Mouse (Mus musculus) Patski (cell line): ENCODE data around the gene Ngly1. TPM values are rescaled to one million over a fixed set of nuclear protein-coding genes. Genes with fewer than 3 reads are reported as not detected.

Source experiments
- ATAC-seq: fragments of 100-300 bp; one replicate; pipeline ENCODE4 v1.8.0; 2021
- CTCF ChIA-PET: fragments of 350-600 bp; sonication (Branson Sonifier 250); formaldehyde crosslinking; loops from one replicate; lab custom pipeline; 2022; ENCODE audit warnings: inconsistent platforms; lab: Charles Lee
- POLR2A ChIA-PET: fragments of 350-600 bp; sonication (Branson Sonifier 250); formaldehyde crosslinking; loops from one replicate; lab custom pipeline; 2022; ENCODE audit warnings: antibody characterized with exemption, inconsistent platforms; lab: Charles Lee
- DNase-seq: peaks from one replicate; pipeline ENCODE4 v3.0.0-alpha.2; 2011; ENCODE audit warnings: low read depth, low spot score
- H3K27me3 ChIP-seq: fragments of 371-371 bp; one replicate; pipeline ENCODE4 v1.5.1; 2021
- CTCF ChIP-seq: fragments of 100-300 bp; IDR thresholded peaks from one replicate; pipeline ENCODE4 v1.5.1; 2021
- in situ Hi-C: fragments of 300-500 bp; cut with MboI; formaldehyde crosslinking; loops from 3 replicates; pipeline ENCODE4 v1.11.1; 2018; ENCODE audit warnings: low pct_unique_long_range_greater_than_20kb, mixed read lengths
- polyA plus RNA-seq: library from polyadenylated mRNA; unstranded; gene quantifications from one replicate; pipeline ENCODE4 v1.2.3, GENCODE M21; 2021

Ngly1 gene
- polyA plus RNA-seq, 1 experiment from 2014 or later: 29.6 TPM

DNA sequence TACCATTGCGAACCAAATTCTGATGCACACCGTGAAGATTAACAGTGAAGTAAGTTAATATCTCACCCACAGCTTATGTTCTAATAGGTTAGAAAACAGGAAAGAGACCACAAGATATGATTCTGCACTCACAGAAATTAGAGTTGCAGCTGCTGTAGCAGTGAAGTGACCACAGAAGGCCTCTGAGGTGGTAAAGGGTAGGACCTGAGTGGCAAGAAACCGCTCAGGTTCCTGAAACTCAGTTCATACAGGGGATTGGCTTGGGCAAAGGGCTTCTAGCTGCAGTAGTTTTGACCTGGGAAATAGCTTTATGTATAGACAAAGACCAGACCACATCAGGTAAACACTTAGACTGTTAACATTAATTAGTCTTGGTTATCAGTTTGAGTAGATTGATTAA, 6.7 kb downstream of the Ngly1 start:
- in situ Hi-C loops: loop anchor here (25.0 kb wide), 1 partner anchor 1957 kb away; no protein-coding TSS in a partner anchor
- ChIA-PET CTCF (interaction anchor here (1.0 to 1.2 kb wide), 2 partner anchors 9 to 13 kb away, joined by 3 to 4 read pairs; no protein-coding TSS in a partner anchor), POLR2A (no interaction called here)
- H3K27me3 ChIP-seq: no peaks in the 10 kb centered on the region
- ATAC-seq: no peak
- no peak for TF ChIP-seq CTCF
- DNase-seq: no peak

DNA sequence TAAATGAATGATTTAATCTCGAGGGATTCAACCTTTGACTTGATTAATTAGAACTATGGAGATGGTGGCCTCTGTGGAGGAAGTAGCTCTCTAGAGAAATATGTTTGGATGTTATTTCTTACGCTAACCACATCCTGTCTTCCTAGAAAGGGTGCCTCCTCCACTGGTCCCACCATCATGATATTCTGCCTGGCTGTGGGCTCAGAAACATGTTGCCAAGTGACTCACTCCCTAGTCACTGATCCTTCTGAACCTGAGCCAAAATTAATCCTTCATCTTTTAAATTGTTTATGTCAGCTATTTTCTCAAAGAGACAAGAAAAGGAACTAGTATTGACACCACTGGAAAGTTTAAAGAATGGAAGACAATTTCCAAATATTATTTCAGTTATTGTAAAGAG, 7.1 kb downstream of the Ngly1 start:
- ChIA-PET POLR2A (no interaction called here), CTCF (interaction anchor here (1.0 to 1.2 kb wide), 2 partner anchors 8 to 13 kb away, joined by 3 to 4 read pairs; no protein-coding TSS in a partner anchor)
- no peaks in the 10 kb centered on the region for H3K27me3 ChIP-seq
- no peak for ATAC-seq
- DNase-seq: no peak
- TF ChIP-seq CTCF: no peak
- in situ Hi-C loops: loop anchor here (25.0 kb wide), 1 partner anchor 1956 kb away; no protein-coding TSS in a partner anchor

DNA sequence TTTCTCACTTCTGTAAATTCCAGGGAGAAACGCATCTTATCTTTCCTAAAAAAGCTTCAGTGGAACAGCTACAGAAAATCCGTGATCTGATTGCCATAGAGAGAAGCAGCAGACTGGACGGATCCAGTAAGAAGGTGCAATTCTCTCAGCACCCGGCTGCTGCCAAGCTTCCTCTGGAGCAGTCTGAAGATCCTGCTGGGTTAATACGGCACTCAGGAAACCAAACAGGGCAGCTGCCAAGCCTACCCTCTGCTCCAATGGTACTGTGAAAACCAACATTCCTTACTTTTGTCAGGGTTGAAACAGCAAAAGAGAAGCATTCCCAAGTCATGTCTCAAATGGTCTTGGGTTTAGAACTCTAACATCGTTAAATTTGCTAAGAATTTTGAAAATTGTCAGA, 11.5 kb downstream of the Ngly1 start:
- ChIA-PET POLR2A (no interaction called here), CTCF (interaction anchor here (1.1 to 1.3 kb wide), 2 partner anchors 13 to 20 kb away, joined by 3 read pairs; no protein-coding TSS in a partner anchor)
- in situ Hi-C loops: loop anchor here (25.0 kb wide), 1 partner anchor 1952 kb away; no protein-coding TSS in a partner anchor
- TF ChIP-seq CTCF: no peak
- no peaks in the 10 kb centered on the region for H3K27me3 ChIP-seq
- ATAC-seq (no peak), DNase-seq (no peak)

DNA sequence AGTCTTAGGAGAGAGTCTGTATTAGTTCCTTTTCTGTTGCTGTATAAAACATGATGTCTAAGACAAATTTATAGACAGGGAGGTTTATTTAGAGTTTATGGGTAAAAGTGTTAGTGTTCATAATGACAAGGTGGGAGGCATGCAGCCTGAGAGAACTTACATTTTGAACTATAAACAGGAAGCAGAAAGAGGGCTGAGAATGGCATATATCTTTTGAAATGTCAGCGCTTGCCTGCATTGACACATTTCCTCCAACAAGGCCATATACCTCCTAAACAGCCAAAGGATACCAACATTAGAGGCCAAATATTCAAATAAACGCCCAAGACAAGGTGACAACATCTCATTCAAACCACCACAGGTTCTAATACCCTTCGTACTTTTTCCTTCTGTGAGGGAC, 12.8 kb downstream of the Ngly1 start:
- no peaks in the 10 kb centered on the region for H3K27me3 ChIP-seq
- ChIA-PET CTCF (interaction anchor here (2.0 kb wide), 1 partner anchor 10 kb away, joined by 4 read pairs; no protein-coding TSS in a partner anchor), POLR2A (no interaction called here)
- in situ Hi-C loops: loop anchor here (25.0 kb wide), 1 partner anchor 1950 kb away; no protein-coding TSS in a partner anchor
- TF ChIP-seq CTCF: no peak
- no peak for DNase-seq
- ATAC-seq: no peak

DNA sequence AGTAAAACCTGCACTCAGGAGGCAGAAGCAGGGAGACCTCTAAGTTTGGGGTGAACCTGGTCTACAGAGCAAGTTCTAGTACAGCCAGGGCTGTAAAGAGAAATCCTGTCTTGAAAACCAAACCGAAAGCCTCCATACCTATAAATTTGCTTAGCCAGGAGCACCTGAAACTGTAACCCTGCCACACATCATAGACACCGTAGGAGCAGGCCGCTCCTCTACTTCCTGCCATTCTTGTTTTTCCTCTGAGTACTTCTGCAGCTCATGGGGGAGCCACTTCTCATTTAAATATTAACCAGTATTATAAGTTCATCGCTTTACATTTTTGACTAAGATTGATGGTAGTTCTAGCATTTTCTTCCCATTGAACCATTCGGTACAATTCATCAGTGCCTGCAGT, 17.9 kb downstream of the Ngly1 start:
- in situ Hi-C loops: loop anchor here (25.0 kb wide), 1 partner anchor 1945 kb away; no protein-coding TSS in a partner anchor
- no peaks in the 10 kb centered on the region for H3K27me3 ChIP-seq
- TF ChIP-seq CTCF: no peak
- ChIA-PET POLR2A (no interaction called here), CTCF (no interaction called here)
- DNase-seq: no peak
- no peak for ATAC-seq

DNA sequence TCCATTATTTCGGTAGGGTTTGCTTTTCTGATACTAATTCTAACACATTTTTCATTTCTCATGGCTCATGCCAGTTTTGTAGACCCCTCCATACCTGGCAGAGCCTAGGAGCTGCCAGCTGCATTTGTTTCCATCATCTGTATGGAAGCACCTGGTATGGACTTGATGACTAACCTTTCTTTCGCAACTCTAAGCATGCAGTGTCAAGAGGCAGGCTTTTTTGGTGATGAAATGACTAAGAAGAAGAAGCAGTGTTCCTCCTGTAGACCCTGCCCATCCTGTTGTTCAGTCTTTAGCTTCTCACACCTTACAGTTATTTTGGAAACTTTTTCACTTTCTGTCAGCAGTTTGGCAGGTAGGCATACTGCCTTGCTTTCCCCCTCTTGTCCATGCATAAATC, 20.7 kb downstream of the Ngly1 start:
- in situ Hi-C loops: loop anchor here (25.0 kb wide), 1 partner anchor 1943 kb away; no protein-coding TSS in a partner anchor
- DNase-seq: no peak
- no peaks in the 10 kb centered on the region for H3K27me3 ChIP-seq
- TF ChIP-seq CTCF: no peak
- ChIA-PET POLR2A (no interaction called here), CTCF (interaction anchor here (1.5 kb wide), 1 partner anchor 11 kb away, joined by 3 read pairs; no protein-coding TSS in a partner anchor)
- no peak for ATAC-seq

DNA sequence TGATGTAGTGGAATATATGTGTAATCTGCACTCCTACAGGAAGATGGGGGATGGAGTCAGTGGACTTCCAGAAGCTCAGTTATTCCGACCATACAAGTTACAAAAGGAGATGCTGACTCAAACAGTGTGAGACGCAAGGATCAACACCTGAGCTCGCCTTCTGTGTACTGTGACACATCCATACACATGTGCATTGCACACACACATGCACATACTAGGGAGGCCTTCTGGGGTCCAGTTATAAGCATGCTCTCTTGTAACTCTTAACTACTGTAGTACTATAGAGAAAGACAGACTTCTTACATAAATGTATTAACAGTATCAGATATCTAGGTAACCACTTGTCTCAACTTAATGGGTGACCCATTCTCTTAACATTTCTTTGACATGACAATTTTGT, 24.6 kb downstream of the Ngly1 start:
- no peak for DNase-seq
- ChIA-PET POLR2A (interaction anchor here (1.0 kb wide), 1 partner anchor 90 kb away, joined by 3 read pairs; no protein-coding TSS in a partner anchor), CTCF (interaction anchor here (1.1 kb wide), 1 partner anchor 24 kb away, joined by 4 read pairs; the partner anchor contains the start of gene Oxsm)
- no peaks in the 10 kb centered on the region for H3K27me3 ChIP-seq
- TF ChIP-seq CTCF: no peak
- no peak for ATAC-seq
- in situ Hi-C loops: loop anchor here (25.0 kb wide), 1 partner anchor 1939 kb away; no protein-coding TSS in a partner anchor

DNA sequence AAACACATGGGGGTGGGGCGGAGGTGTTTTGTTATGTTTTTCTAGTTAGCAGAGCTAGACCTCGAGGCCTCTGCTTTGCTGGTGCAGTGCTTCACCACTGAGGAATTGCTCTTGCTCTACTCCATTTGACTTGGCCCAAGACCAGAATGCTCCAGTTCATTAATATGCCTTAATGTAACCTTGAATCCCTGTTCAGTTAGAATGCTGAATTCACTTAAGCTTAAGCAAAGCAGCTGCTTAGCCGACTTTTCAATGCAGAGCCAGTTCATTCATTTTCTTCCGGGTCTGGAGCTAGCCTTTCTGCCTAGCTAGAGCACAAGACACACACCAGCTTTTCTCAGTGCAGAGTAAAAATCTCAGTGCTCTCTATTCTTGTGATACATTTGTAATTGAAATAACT, 30.1 kb downstream of the Ngly1 start:
- ATAC-seq: no peak
- POLR2A ChIA-PET: no interaction called here
- in situ Hi-C loops: no loop called here
- CTCF ChIA-PET: interaction anchor here (0.6 kb wide), 1 partner anchor 37 kb away, joined by 3 read pairs; no protein-coding TSS in a partner anchor
- no peak for DNase-seq
- TF ChIP-seq CTCF: no peak
- H3K27me3 ChIP-seq: no peaks in the 10 kb centered on the region

DNA sequence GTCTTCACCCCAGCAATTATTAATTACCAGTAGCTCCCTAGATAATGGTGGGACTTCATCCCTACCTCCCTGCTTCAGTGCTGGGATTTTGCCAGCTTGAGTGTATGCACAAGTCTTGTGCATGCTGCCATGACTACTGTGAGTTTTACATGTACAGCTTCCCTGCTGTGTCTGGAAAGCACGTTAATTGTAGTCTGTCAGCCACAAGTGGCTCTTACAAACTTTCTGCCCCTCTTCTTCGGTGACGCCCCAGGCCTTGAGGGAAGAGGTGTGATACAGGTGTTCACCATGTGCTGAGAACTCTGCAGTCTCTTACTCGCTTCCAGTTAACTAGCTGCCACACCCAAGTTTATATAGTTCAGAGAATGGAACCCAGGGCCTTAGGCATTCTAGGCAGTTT, 34.9 kb downstream of the Ngly1 start:
- in situ Hi-C loops: no loop called here
- ChIA-PET POLR2A (no interaction called here), CTCF (interaction anchor here (0.8 kb wide), 1 partner anchor 40 kb away, joined by 3 read pairs; no protein-coding TSS in a partner anchor)
- ATAC-seq (no peak), DNase-seq (no peak)
- no peaks in the 10 kb centered on the region for H3K27me3 ChIP-seq
- TF ChIP-seq CTCF: no peak

DNA sequence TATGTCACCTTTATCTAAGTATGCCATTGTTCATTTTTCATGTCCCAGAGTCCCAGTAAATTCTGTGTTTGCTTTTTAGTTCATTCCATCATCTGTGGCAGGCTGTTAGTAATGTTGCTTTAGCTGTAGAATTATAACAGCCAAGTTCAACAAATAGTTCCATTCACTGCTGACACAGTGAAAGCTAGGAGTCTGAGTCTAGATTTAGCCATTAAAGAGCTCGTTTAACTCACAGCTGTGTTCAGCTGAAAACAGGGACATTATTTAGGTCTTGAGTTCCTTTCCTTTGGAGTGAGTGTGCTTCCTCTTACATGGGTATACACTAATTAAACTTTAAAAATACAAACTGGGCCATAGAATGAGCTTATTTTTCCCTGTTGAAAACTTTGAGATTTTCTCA, 43.3 kb downstream of the Ngly1 start:
- POLR2A ChIA-PET: no interaction called here
- in situ Hi-C loops: no loop called here
- no peak for DNase-seq
- H3K27me3 ChIP-seq: no peaks in the 10 kb centered on the region
- no peak for TF ChIP-seq CTCF
- CTCF ChIA-PET: interaction anchor here (0.9 kb wide), 2 partner anchors 15 to 20 kb away, joined by 3 read pairs; no protein-coding TSS in a partner anchor
- no peak for ATAC-seq

DNA sequence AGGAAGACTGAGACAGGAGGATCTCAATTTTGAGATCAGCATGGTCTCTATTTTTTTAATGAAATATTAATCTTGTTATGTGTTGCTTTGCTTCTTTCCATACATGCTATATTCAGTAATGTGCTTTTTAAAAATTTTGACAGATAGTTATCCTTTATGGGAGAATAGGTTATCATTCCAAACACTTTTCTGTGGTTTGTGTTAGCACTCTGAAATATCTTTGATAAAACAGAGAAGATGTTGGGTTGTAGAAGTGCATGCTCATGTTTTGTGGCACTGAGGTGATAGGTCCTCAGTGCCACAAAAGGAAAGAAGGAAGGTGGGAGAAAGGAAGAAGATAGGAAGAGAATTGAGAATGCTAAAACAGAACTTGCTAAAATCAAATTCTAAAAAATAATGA, 43.9 kb downstream of the Ngly1 start:
- ATAC-seq (no peak), DNase-seq (no peak)
- ChIA-PET POLR2A (no interaction called here), CTCF (interaction anchor here (0.9 kb wide), 2 partner anchors 15 to 19 kb away, joined by 3 read pairs; no protein-coding TSS in a partner anchor)
- in situ Hi-C loops: no loop called here
- H3K27me3 ChIP-seq: no peaks in the 10 kb centered on the region
- no peak for TF ChIP-seq CTCF
